Mouse (Mus musculus) testis, adult 2 months (tissue): ENCODE measurements at regions not wholly inside any gene's neighbourhood (a gene's known extent, or its start where the extent isn't known, plus 50 kb on each side); places are given as distances from the start of the nearest gene placed in this dataset.

ENCODE experiments used
- H3K27ac ChIP-seq: fragments of 200-500 bp; 2 replicates; pipeline ENCODE4 v1.5.1; 2012; ENCODE audit warnings: low read depth, low read length; ENCODE audit not compliant: control insufficient read depth, insufficient read depth
- H3K27me3 ChIP-seq: fragments of 200-500 bp; 2 replicates; pipeline ENCODE4 v1.6.1; 2012; ENCODE audit warnings: mild to moderate bottlenecking, low read length, moderate library complexity; ENCODE audit not compliant: control insufficient read depth, insufficient read depth
- H3K36me3 ChIP-seq: fragments of 200-500 bp; 2 replicates; pipeline ENCODE4 v1.6.1; 2012; ENCODE audit warnings: mild to moderate bottlenecking, low read length; ENCODE audit not compliant: control insufficient read depth, insufficient read depth
- H3K4me1 ChIP-seq: fragments of 200-500 bp; 2 replicates; pipeline ENCODE4 v1.6.1; 2012; ENCODE audit warnings: low read length; ENCODE audit not compliant: control insufficient read depth, insufficient read depth
- H3K4me3 ChIP-seq: fragments of 200-500 bp; 2 replicates; pipeline ENCODE4 v1.5.1; 2012; ENCODE audit warnings: low read depth, mild to moderate bottlenecking, low read length, moderate library complexity, mixed read lengths; ENCODE audit not compliant: control insufficient read depth
- CTCF ChIP-seq: fragments of 200-500 bp; IDR thresholded peaks from 2 replicates; pipeline ENCODE4 v1.5.1; 2012; ENCODE audit warnings: low read depth, mild to moderate bottlenecking, inconsistent platforms, low read length, moderate library complexity; ENCODE audit not compliant: control insufficient read depth, insufficient read depth, insufficient replicate concordance
- POLR2A ChIP-seq: fragments of 200-500 bp; IDR thresholded peaks from 2 replicates; pipeline ENCODE4 v1.6.1; 2012; ENCODE audit warnings: low read depth, mild to moderate bottlenecking, inconsistent platforms, low read length, moderate library complexity; ENCODE audit not compliant: control insufficient read depth

GRCm38 (mm10) chr17:88270896-88271295 is 169.6 kb upstream of the Foxn2 start:
- Histone ChIP-seq H3K4me1 (peaks cover 5% of the 10 kb centered on the region; the same call in 1 of the 2 replicates), H3K27me3 (no peaks in the 10 kb centered on the region), H3K36me3 (no peaks in the 10 kb centered on the region), H3K4me3 (no peak overlapping the region), H3K27ac (no peak overlapping the region)
- no peak for TF ChIP-seq CTCF
- no peak for TF ChIP-seq POLR2A

DNA sequence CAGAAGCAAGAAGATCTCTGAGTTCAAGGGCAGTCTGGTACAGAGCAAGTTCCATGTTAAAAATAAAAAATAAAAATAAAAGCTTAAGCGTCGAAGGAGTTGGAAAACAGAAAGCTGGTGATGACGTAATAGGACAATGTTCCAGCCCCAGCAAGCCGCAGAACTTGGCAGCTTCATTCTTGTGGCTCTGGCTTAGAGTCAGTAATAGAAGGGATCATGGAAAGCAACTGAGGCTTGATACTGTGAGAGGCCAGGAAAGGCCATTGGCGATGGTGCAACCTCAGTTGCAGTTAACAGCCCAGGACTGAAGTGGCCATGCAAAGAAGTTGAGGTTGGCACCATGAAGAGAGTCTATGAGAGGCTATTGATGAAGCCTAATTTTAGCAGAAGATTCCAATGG is 168.3 kb upstream of the Foxn2 start:
- no peaks in the 10 kb centered on the region for H3K36me3 ChIP-seq

DNA sequence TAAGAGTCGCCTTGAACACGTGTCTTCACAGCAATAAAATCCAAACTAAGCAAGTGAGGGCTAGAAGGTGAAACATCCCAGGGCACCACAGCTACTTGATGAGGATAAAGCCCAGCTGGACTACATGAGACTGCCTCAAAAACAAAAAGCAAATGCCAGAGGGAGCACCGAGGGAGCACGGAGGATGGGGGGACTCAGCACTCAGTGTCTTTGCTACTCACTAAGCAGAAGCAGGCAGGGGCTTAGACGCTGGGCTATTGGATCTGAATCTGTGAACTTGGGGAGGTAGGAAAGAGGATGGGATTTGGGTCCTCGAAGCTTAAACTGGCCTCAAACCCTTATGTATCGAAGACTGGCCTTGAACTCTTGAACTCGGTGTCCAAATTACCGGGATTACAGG is 167.0 kb upstream of the Foxn2 start:
- Histone ChIP-seq H3K36me3 (no peaks in the 10 kb centered on the region), H3K27me3 (no peaks in the 10 kb centered on the region), H3K27ac (no peak overlapping the region), H3K4me1 (no peaks in the 10 kb centered on the region), H3K4me3 (no peak overlapping the region)
- TF ChIP-seq POLR2A: no peak
- TF ChIP-seq CTCF: no peak

More for the DNA sequence above, 168.3 kb upstream of the Foxn2 start:
- TF ChIP-seq POLR2A: no peak
- no peak for TF ChIP-seq CTCF
- no peak overlapping the region for H3K4me3 ChIP-seq
- no peaks in the 10 kb centered on the region for H3K27me3 ChIP-seq
- H3K27ac ChIP-seq: no peak overlapping the region
- peaks cover 5% of the 10 kb centered on the region; the same call in 1 of the 2 replicates for H3K4me1 ChIP-seq

DNA sequence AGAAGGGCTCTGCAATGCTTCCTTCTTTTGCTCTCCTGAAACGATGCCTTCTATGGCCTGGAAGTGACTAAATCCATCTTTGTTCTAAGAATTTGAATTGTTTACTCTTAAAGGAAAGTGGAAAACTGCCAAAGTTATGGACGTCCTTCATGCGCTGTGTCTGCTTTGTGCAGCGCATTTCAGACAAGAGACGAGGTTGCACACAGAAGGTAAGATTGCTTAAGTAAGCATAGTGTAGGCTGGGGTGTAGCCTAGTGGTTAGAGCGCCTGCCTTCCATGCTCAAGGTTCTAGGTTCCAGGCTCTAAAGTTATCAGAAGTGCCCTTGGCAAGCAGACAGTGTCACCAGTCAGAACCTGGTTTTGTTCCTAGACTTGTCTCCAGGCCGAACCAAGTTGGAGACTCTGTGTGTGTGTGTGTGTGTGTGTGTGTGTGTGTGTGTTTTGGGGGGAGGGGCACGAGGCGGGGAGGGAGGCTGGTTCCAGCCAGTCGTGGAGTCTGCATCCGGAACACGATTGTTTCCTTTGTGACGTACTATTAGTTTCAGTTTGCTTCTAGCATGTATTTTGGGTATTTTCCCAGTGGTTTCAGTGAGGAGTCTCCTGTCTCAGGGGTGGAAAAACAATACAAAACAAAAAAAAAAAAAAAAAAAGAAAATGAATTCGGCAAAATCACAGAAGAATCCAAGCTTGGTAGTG is 166.4 kb upstream of the Foxn2 start:
- no peaks in the 10 kb centered on the region for H3K4me1 ChIP-seq
- TF ChIP-seq CTCF (no peak), POLR2A (no peak)
- H3K27ac ChIP-seq: no peak overlapping the region
- no peak overlapping the region for H3K4me3 ChIP-seq
- no peaks in the 10 kb centered on the region for H3K27me3 ChIP-seq
- no peaks in the 10 kb centered on the region for H3K36me3 ChIP-seq

DNA sequence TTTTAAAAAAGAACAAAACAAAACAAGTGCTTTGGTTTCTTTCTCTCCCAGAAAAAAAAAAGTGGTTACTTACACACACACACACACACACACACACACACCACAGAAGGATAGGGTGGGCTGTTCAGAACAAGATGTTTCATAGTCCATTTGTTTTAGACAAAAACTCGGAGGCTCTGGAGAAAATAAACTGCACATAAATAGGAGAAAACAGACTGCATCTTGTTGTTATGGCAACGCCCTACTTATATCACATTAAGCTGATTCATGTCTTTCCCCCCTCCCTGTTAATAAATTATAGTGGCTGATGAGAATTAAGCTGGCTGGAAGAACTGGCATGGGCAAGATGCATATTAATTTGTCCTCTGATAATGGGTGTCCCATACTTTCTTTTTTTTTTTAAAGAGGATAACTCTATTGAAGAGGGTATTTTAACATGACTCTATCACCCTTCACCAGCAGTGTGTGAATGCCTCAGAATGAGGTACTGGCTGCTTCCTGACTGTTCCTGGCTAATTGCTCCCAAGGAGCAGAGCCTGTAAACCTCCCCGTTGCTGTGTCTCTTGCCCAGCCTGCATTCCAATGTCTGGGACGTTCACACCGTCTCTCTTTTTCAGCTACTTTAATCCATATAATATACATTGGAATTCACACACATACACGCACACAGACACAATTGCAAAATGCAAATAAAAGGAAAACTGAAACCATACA is 165.6 kb upstream of the Foxn2 start:
- no peak overlapping the region for H3K27ac ChIP-seq
- H3K4me1 ChIP-seq: no peaks in the 10 kb centered on the region
- H3K27me3 ChIP-seq: no peaks in the 10 kb centered on the region
- H3K36me3 ChIP-seq: no peaks in the 10 kb centered on the region
- H3K4me3 ChIP-seq: no peak overlapping the region
- TF ChIP-seq CTCF (no peak), POLR2A (no peak)

DNA sequence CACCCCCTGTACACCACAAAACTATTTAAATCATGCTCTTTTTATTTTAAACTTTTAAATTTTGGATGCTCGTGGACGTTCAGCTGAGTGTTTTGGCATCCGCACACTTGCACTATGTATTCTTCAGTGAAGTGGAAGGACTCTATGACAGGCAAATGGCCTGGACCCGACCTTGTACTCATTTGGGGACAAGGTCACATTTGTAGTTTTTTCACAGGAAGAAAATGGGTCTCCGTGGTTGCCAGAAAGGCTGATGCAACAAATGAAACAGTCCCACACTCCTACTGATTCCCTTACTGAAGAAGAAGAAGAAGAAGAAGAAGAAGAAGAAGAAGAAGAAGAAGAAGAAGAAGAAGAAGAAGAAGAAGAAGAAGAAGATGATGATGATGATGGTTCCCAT is 160.9 kb upstream of the Foxn2 start:
- no peaks in the 10 kb centered on the region for H3K27me3 ChIP-seq

GRCm38 (mm10) chr17:88282711-88283110 is 157.8 kb upstream of the Foxn2 start:
- Histone ChIP-seq H3K36me3 (no peaks in the 10 kb centered on the region), H3K4me3 (no peak overlapping the region), H3K4me1 (no peaks in the 10 kb centered on the region), H3K27me3 (no peaks in the 10 kb centered on the region), H3K27ac (no peak overlapping the region)
- TF ChIP-seq CTCF (no peak), POLR2A (no peak)

More for the DNA sequence above, 160.9 kb upstream of the Foxn2 start:
- Histone ChIP-seq H3K4me1 (no peaks in the 10 kb centered on the region), H3K36me3 (no peaks in the 10 kb centered on the region), H3K4me3 (no peak overlapping the region), H3K27ac (no peak overlapping the region)
- TF ChIP-seq CTCF (no peak), POLR2A (no peak)
